Mouse (Mus musculus): ENCODE results near the gene Unc5a. TPM values are rescaled to one million over a fixed set of nuclear protein-coding genes. Genes with fewer than 3 reads are reported as not detected.

The Unc5a gene
- total RNA-seq, 2 experiments from 2014 or later: 7.4 to 9.1 TPM

Other genes with a start within 250 kb of the Unc5a start
- under 1 TPM in 1 of 2 experiments, not detected in 1; 0.17 TPM for gene Cdhr2, start 247.9 kb upstream of the Unc5a start, total RNA-seq (2021)
- gene Gprin1, start 199.5 kb upstream of the Unc5a start, total RNA-seq (2021): 1 to 10 TPM; 2.5 to 3.2 TPM
- gene Sncb, start 182.8 kb upstream of the Unc5a start, total RNA-seq (2021): 1 to 10 TPM; 1.8 to 3.3 TPM
- not detected for gene Eif4e1b, start 165.4 kb upstream of the Unc5a start, total RNA-seq (2021)
- gene Tspan17, start 160.0 kb upstream of the Unc5a start, total RNA-seq (2021): 10 to 100 TPM; 32.6 to 46.1 TPM
- 1 to 10 TPM; 1.1 to 2.6 TPM for gene Hk3, start 72.0 kb downstream of the Unc5a start, total RNA-seq (2021)
- gene Uimc1, start 150.9 kb downstream of the Unc5a start, total RNA-seq (2021): 10 to 100 TPM; 24.8 to 26.0 TPM
- 10 to 100 TPM; 44.3 to 54.4 TPM for gene Zfp346, start 155.9 kb downstream of the Unc5a start, total RNA-seq (2021)
- gene Gm17617, start 184.1 kb downstream of the Unc5a start, total RNA-seq (2021): not detected
- gene Fgfr4, start 203.2 kb downstream of the Unc5a start, total RNA-seq (2021): 10 to 100 TPM; 28.4 to 38.7 TPM